Mouse (Mus musculus) C2C12 (cell line): ENCODE data around the gene Tomm34. TPM values are rescaled to one million over a fixed set of nuclear protein-coding genes. Genes with fewer than 3 reads are reported as not detected.

Experiments used
- H3K27me3 ChIP-seq: one replicate; pipeline ENCODE4 v1.6.1; 2011; ENCODE audit not compliant: control insufficient read depth, insufficient read depth, insufficient read length
- H3K36me3 ChIP-seq: one replicate; pipeline ENCODE4 v1.6.1; 2011; ENCODE audit not compliant: control insufficient read depth, insufficient read depth
- H3K4me3 ChIP-seq: one replicate; pipeline ENCODE4 v1.5.1; 2011; ENCODE audit warnings: mild to moderate bottlenecking, control low read depth; ENCODE audit not compliant: poor library complexity, insufficient read depth, severe bottlenecking
- H3K79me2 ChIP-seq: one replicate; pipeline ENCODE4 v1.6.1; 2011; ENCODE audit not compliant: control insufficient read depth, insufficient read depth
- H3K79me3 ChIP-seq: one replicate; pipeline ENCODE4 v1.6.1; 2011; ENCODE audit warnings: low read depth, control low read depth
- H3ac ChIP-seq: one replicate; pipeline ENCODE3; 2011; ENCODE audit warnings: low read depth; ENCODE audit not compliant: control insufficient read depth, insufficient read length
- CEBPB ChIP-seq: IDR thresholded peaks from one replicate; pipeline ENCODE4 v1.6.1; 2011; ENCODE audit warnings: low read depth, mild to moderate bottlenecking, control low read depth, moderate library complexity
- CTCF ChIP-seq: IDR thresholded peaks from one replicate; pipeline ENCODE4 v1.5.1; 2011; ENCODE audit not compliant: control insufficient read depth, insufficient read depth, insufficient read length
- FOSL1 ChIP-seq: IDR thresholded peaks from one replicate; pipeline ENCODE4 v1.8.0; 2011; ENCODE audit warnings: mild to moderate bottlenecking, low read length; ENCODE audit not compliant: poor library complexity, insufficient read depth, severe bottlenecking
- MAX ChIP-seq: IDR thresholded peaks from one replicate; pipeline ENCODE4 v1.6.1; 2011; ENCODE audit warnings: mild to moderate bottlenecking, control low read depth
- MYOD1 ChIP-seq: IDR thresholded peaks from one replicate; pipeline ENCODE4 v1.6.1; 2011; ENCODE audit warnings: low read depth; ENCODE audit not compliant: control insufficient read depth, insufficient read length
- MYOG ChIP-seq: IDR thresholded peaks from one replicate; pipeline ENCODE4 v1.6.1; 2011; ENCODE audit not compliant: control insufficient read depth, insufficient read length; ENCODE audit errors: extremely low read depth
- USF1 ChIP-seq: IDR thresholded peaks from one replicate; pipeline ENCODE4 v1.6.1; 2011; ENCODE audit warnings: low read depth, mild to moderate bottlenecking, control low read depth, moderate library complexity
- polyA plus RNA-seq: library from polyadenylated mRNA; unstranded; fragments of >200 nt; fragmentation: generic; extraction: Trizol; gene quantifications from one replicate; pipeline ENCODE4 v1.2.1, GENCODE M21; 2012; ENCODE audit warnings: missing spikeins

Gene Tomm34
- polyA plus RNA-seq, 1 experiment = 19.3 TPM

DNA sequence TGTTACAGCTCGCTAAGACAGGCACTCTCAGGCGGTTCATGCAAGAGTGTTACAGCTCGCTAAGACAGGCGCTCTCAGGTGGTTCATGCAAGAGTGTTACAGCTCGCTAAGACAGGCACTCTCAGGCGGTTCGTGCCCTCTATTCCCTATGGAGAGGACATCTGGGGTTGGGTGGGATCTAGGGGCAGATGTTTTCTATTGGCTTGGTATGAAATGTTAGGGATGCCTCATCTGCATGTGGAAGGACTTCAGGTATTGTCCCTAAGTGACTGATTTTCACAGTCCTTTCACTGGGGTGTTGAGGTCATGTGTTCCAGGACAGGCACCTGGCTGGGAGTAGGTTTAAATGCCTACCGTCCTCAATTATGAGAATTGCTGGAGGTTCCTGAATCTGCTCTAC lies 63.4 kb downstream of the Tomm34 start:
- Histone ChIP-seq H3K4me3 (no peak overlapping the region), H3ac (no peak overlapping the region), H3K36me3 (peaks cover 28% of the 10 kb centered on the region), H3K79me3 (peaks cover 94% of the 10 kb centered on the region), H3K79me2 (peaks cover 100% of the 10 kb centered on the region), H3K27me3 (no peaks in the 10 kb centered on the region)
- TF ChIP-seq MYOD1 (no peak), USF1 (no peak), CEBPB (no peak), CTCF (no peak), MYOG (no peak), FOSL1 (no peak), MAX (no peak)

- Histone ChIP-seq H3K4me3 (no peak overlapping the region), H3K79me3 (peaks cover 95% of the 10 kb centered on the region), H3K27me3 (no peaks in the 10 kb centered on the region), H3K36me3 (peaks cover 27% of the 10 kb centered on the region), H3K79me2 (peaks cover 100% of the 10 kb centered on the region), H3ac (no peak overlapping the region)
- TF ChIP-seq USF1 (no peak), MYOG (no peak), CTCF (no peak), CEBPB (no peak), MYOD1 (no peak), FOSL1 (no peak), MAX (no peak)
These were observed 64.0 kb downstream of the Tomm34 start for GRCm38 (mm10) chr2:164006932-164007331.

- no peak overlapping the region for H3K4me3 ChIP-seq
- H3K79me3 ChIP-seq = peaks cover 99% of the 10 kb centered on the region
- H3K79me2 ChIP-seq = peaks cover 100% of the 10 kb centered on the region
- no peaks in the 10 kb centered on the region for H3K27me3 ChIP-seq
- H3K36me3 ChIP-seq = peaks cover 14% of the 10 kb centered on the region
- no peak overlapping the region for H3ac ChIP-seq
- TF ChIP-seq CTCF (no peak), MYOD1 (no peak), FOSL1 (no peak), CEBPB (no peak), MYOG (no peak), USF1 (no peak), MAX (no peak)
These were observed 66.5 kb downstream of the Tomm34 start for GRCm38 (mm10) chr2:164004503-164004902.

Other genes starting within 250 kb of the Tomm34 start
- gene Kcnk15, start 217.5 kb downstream of the Tomm34 start, polyA plus RNA-seq = not detected
- not detected for gene Rims4, start 152.5 kb downstream of the Tomm34 start, polyA plus RNA-seq
- gene Ywhab, start 76.2 kb downstream of the Tomm34 start, polyA plus RNA-seq = 114 TPM
- gene Pabpc1l, start 45.7 kb downstream of the Tomm34 start, polyA plus RNA-seq = 0.60 TPM
- 9.5 TPM for gene Stk4, start 847 bp downstream of the Tomm34 start, polyA plus RNA-seq
- gene Kcns1, start 99.9 kb upstream of the Tomm34 start, polyA plus RNA-seq = not detected
- not detected for gene Wfdc5, start 111.6 kb upstream of the Tomm34 start, polyA plus RNA-seq
- gene Wfdc12, start 119.4 kb upstream of the Tomm34 start, polyA plus RNA-seq = not detected
- 0.76 TPM for gene Wfdc15a, start 129.0 kb upstream of the Tomm34 start, polyA plus RNA-seq
- gene Wfdc15b, start 150.5 kb upstream of the Tomm34 start, polyA plus RNA-seq = not detected
- gene Svs2, start 167.3 kb upstream of the Tomm34 start, polyA plus RNA-seq = not detected
- gene Svs3b, start 185.5 kb upstream of the Tomm34 start, polyA plus RNA-seq = not detected
- gene Svs4, start 207.3 kb upstream of the Tomm34 start, polyA plus RNA-seq = not detected
- not detected for gene Svs3a, start 218.1 kb upstream of the Tomm34 start, polyA plus RNA-seq
- not detected for gene Svs6, start 245.6 kb upstream of the Tomm34 start, polyA plus RNA-seq